Mouse (Mus musculus): ENCODE data around the gene Psmd6.

DNA sequence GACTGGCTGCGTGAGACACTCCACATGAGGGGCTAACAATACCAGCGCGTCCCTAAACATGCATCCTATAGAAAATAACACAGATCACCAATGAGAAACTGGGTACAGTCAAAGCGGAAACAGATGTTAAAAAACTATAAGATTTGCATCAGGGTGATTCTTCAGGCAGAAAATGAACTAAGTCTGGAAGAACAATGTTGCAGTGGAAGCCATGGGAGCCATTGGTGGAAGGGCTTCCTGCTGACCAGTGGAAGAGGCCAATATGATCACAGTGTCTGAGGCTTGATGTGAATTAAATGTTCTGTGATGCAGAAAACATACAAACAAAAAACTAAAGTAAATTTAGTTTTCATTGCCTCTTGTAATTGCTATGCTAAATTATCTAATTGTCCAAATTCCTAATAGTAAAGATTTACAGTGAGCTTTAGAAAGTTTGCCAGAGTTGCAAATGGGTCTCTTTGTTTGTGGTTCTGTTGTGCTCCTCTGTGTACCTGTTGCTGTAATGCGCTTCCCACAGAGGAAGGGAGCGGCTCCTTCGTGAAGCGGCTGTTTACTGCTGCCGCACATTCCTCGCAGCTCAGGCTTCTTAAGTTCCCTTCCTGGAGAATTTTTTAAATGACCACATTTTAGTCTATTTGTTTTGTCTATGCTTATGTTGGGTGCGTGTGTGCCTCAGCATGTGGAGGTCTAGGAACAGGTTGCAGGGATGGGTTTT lies 58.1 kb downstream of the Psmd6 start:
- TF ChIP-seq HCFC1 (IDR thresholded peaks at IDR 0.05; ENCODE audit: borderline replicate concordance, insufficient read depth, low read length) (no peak), CHD2 (IDR thresholded peaks at IDR 0.05; ENCODE audit: low read depth, low read length) (no peak)
